Mouse (Mus musculus) ES-Bruce4 (cell line): ENCODE measurements around the gene Tpcn1. TPM values are rescaled to one million over a fixed set of nuclear protein-coding genes. Genes with fewer than 3 reads are reported as not detected.
"Not testable (repeated sequence)": the region's sequence is repeated elsewhere in the genome, so short reads cannot be mapped to it uniquely, and the experiment has no call there.

Source experiments
- H3K27ac ChIP-seq: 2 replicates; pipeline ENCODE4 v1.5.1; 2012; ENCODE audit warnings: low read length, inconsistent platforms; ENCODE audit not compliant: insufficient read depth
- H3K27me3 ChIP-seq: 2 replicates; pipeline ENCODE4 v1.6.1; 2012; ENCODE audit warnings: mild to moderate bottlenecking, low read length, inconsistent platforms; ENCODE audit not compliant: control insufficient read depth, poor library complexity, insufficient read depth, severe bottlenecking
- H3K36me3 ChIP-seq: 2 replicates; pipeline ENCODE4 v1.6.1; 2012; ENCODE audit warnings: inconsistent platforms, mild to moderate bottlenecking, low read length, moderate library complexity; ENCODE audit not compliant: control insufficient read depth, poor library complexity, insufficient read depth, severe bottlenecking
- H3K4me1 ChIP-seq: one replicate; pipeline ENCODE4 v1.8.1; 2011; ENCODE audit warnings: low read length; ENCODE audit not compliant: control insufficient read depth, insufficient read depth
- H3K4me3 ChIP-seq: 2 replicates; pipeline ENCODE4 v1.5.1; 2011; ENCODE audit warnings: low read depth, mild to moderate bottlenecking, low read length
- H3K9ac ChIP-seq: 2 replicates; pipeline ENCODE4 v1.6.1; 2012; ENCODE audit warnings: low read depth, mild to moderate bottlenecking, inconsistent platforms; ENCODE audit not compliant: poor library complexity, severe bottlenecking
- H3K9me3 ChIP-seq: replicated peaks from 2 replicates; pipeline ENCODE4 v1.6.1; 2012; ENCODE audit warnings: mild to moderate bottlenecking, low read length, inconsistent platforms; ENCODE audit not compliant: control insufficient read depth, poor library complexity, insufficient read depth, severe bottlenecking
- CTCF ChIP-seq: IDR thresholded peaks from one replicate; pipeline ENCODE4 v1.8.1; 2011; ENCODE audit warnings: low read depth, low read length
- EP300 ChIP-seq: IDR thresholded peaks from 2 replicates; pipeline ENCODE4 v1.6.1; 2011; ENCODE audit warnings: low read depth, low read length; ENCODE audit not compliant: insufficient read depth
- POLR2A ChIP-seq: IDR thresholded peaks from one replicate; pipeline ENCODE4 v1.8.1; 2011; ENCODE audit warnings: low read length; ENCODE audit not compliant: insufficient read depth
- polyA plus RNA-seq: library from polyadenylated mRNA; stranded (reverse); fragments of >200 nt; gene quantifications from 2 replicates; pipeline ENCODE4 v1.2.4, GENCODE M21; 2011; ENCODE audit warnings: low read depth; ENCODE audit not compliant: missing spikeins, insufficient read depth, insufficient read length

The Tpcn1 gene
- polyA plus RNA-seq, 1 experiment, result 13.2 TPM

DNA sequence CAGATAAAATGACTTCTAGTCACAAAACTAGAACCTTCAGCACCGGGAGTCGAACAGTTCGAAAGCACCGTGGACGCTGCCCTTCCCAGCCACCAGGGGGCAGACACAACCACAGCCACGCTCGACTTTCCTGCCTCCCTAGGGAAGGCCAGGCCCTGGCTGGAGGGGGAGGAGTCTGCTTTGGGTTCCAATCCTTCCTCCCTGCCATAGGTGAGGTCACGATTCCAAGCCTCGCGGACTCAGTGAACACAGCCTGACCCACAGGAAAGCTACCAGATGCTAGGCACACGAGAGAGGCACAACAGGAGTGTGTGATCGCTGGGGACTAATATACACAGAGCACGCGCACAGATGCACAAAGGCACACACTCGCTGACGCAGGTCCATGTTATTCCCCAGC is 83.1 kb downstream of the Tpcn1 start:
- Histone ChIP-seq H3K27ac (no peak overlapping the region), H3K4me3 (peak overlapping the region; percentile 51)

DNA sequence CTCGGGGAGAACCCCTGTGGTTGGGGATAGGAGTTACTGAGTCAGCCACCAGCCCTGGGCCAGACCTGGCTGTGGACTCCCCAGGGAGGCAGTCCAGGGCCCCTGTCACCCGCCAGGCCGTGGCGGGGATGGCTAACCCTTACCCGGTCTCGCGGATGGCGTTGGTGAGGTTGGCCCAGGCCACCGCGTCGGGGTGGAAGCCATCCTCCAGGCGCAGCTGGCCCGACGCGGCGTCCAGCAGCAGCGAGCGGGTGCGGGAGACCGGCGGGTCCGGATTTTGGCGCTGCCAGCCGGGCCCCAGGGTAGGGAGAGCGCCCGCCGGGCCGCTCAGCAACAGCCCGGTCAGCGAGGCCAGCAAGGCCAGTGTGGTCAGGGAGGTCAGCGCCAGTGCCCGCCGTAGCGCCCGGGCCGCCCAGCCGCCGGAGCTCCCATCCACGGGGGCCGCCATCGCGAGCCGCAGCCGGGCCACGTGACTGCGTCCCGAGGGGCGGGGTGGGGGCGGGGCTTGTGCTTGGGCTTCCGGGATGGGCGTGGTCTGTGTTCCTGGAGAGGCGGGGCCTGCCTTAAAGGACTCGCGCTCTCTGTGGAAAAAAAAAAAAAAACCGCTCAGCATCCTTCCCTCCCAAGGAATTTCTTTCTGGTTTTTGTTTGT is 85.2 kb downstream of the Tpcn1 start, which contains the start of gene Plbd2:
TSS of gene Plbd2 (minus strand) at position 482 of the 652 bp plus-strand sequence.
- H3K36me3 ChIP-seq, result no peaks in the 10 kb centered on the region; the same call in 1 of the 2 replicates
- peak within 1 kb of the TSS; percentile 91 for H3K9ac ChIP-seq
- H3K4me1 ChIP-seq, result no peaks in the 10 kb centered on the region
- peak within 1 kb of the TSS; percentile 84 for H3K4me3 ChIP-seq
- TF ChIP-seq POLR2A (peak; percentile 31), EP300 (no peak)
- no peak within 1 kb of the TSS for H3K27ac ChIP-seq
- no peaks in the 10 kb centered on the region for H3K27me3 ChIP-seq
- no peaks in the 10 kb centered on the region for H3K9me3 ChIP-seq

More for the DNA sequence above, 83.1 kb downstream of the Tpcn1 start:
- peak; percentile 96 for TF ChIP-seq CTCF
- TF ChIP-seq EP300, result no peak
- Histone ChIP-seq H3K4me1 (no peaks in the 10 kb centered on the region), H3K27me3 (no peaks in the 10 kb centered on the region), H3K9ac (no peak overlapping the region), H3K9me3 (no peaks in the 10 kb centered on the region), H3K36me3 (no peaks in the 10 kb centered on the region)

GRCm38 (mm10) chr5:120502675-120503143 is 85.8 kb downstream of the Tpcn1 start:
- TF ChIP-seq POLR2A, result no peak
- no peak for TF ChIP-seq CTCF
- TF ChIP-seq EP300, result no peak
- Histone ChIP-seq H3K9ac (peak overlapping the region; percentile 91), H3K4me3 (peak overlapping the region; percentile 84), H3K4me1 (no peaks in the 10 kb centered on the region), H3K9me3 (no peaks in the 10 kb centered on the region), H3K27me3 (no peaks in the 10 kb centered on the region), H3K36me3 (no peaks in the 10 kb centered on the region; the same call in 1 of the 2 replicates), H3K27ac (no peak overlapping the region)

DNA sequence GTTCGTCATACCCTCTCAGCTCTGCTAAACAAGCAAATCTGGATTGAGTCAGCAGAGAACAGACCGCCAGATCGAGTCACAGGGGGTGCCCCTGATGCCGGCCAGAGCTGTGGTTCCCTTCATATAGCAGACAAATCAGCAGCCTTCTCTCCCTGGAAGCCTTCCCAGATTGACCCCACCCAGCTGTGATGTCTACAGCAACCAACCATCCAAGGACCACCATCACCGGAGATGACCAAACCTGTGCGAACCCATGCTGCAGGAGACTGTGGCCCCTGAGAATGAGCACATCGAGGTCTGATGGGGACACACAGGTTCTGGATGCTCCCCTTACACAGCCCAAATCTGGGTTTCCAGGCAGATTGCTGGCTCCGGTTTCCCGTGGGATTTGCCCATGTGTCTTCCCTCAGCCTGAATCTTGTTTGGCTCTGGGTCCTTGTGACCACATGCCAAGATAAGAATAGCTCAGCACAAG is 86.3 kb downstream of the Tpcn1 start:
- Histone ChIP-seq H3K27ac (no peak overlapping the region), H3K27me3 (no peaks in the 10 kb centered on the region), H3K9me3 (no peaks in the 10 kb centered on the region), H3K9ac (peak overlapping the region; percentile 91; the same call in 1 of the 2 replicates), H3K4me1 (no peaks in the 10 kb centered on the region), H3K36me3 (no peaks in the 10 kb centered on the region; the same call in 1 of the 2 replicates), H3K4me3 (peak overlapping the region; percentile 84)
- TF ChIP-seq EP300 (no peak), CTCF (no peak), POLR2A (no peak)

DNA sequence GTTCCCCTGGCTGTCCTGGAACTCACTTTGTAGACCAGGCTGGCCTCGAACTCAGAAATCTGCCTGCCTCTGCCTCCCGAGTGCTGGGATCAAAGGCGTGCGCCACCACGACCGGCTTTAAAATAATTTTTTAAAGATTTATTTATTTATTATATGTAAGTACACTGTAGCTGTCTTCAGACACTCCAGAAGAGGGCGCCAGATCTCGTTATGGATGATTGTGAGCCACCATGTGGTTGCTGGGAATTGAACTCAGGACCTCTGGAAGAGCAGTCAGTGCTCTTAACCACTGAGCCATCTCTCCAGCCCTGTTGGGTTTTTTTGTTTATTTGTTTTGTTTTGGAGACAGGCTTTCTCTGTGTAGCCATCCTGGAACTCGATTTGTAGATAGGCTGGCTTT is 87.9 kb downstream of the Tpcn1 start:
- H3K27me3 ChIP-seq, result not testable (repeated sequence)

GRCm38 (mm10) chr5:120499202-120499601 is 89.3 kb downstream of the Tpcn1 start:
- no peak overlapping the region for H3K4me3 ChIP-seq
- H3K27me3 ChIP-seq, result no peaks in the 10 kb centered on the region
- H3K4me1 ChIP-seq, result no peaks in the 10 kb centered on the region
- no peak for TF ChIP-seq CTCF
- no peak for TF ChIP-seq POLR2A
- no peak for TF ChIP-seq EP300
- no peaks in the 10 kb centered on the region; the same call in 1 of the 2 replicates for H3K36me3 ChIP-seq
- no peak overlapping the region for H3K27ac ChIP-seq
- no peak overlapping the region for H3K9ac ChIP-seq
- no peaks in the 10 kb centered on the region for H3K9me3 ChIP-seq

More for the DNA sequence above, 87.9 kb downstream of the Tpcn1 start:
- H3K4me3 ChIP-seq, H3K4me1 ChIP-seq, H3K27ac ChIP-seq, H3K36me3 ChIP-seq, H3K9ac ChIP-seq, H3K9me3 ChIP-seq: not testable (repeated sequence)
